Mouse (Mus musculus): Measurements from ENCODE around the gene Frat2.
"Not testable (repeated sequence)": the region's sequence is repeated elsewhere in the genome, so short reads cannot be mapped to it uniquely, and the experiment has no call there.

The Frat2 gene

DNA sequence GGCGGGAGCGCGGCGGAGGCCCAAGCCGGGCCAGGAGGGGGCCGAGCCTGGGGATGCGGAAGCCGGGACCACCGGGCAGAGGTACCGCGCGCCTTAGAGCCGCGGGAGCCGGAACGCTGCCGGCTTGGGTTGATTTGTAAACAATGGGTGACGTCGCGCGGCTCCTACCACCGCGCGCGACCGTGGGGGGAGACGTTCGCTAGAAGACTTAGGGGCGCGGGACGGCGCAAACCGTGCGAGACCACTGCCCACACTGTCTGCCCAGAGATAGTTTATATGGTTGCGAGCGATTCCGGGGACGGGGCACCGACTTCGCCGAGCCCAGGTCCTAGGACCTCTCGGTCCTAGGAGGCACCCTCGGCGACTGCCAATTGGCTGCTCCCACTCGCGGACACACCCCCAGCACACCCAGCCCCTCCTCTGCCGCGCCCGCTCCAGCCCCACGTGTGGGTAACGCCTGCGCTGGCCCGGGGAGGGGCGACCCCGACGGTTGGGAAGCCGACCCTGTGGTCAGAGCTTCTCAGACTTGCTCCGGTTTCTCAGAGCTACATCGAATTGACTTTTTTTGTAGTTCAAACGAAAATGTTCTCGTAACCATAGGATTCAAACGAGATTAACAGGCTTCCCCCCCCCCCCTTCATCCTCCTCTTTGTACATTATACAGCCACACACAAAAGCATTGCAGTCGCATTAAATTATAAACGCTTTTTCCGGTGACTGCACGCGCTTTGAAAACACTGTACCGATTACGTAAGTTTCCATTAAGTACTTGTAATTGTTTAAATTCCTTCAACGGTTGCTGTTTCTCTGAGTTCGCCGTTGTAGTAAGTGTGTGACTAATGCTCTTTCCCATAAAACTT is at the start of gene Frat2:
Frat2 (minus strand) TSS at position 141 of the 860 bp plus-strand sequence.
- DNase-seq (ENCODE audit: low spot score in 2 of 2): peak; percentile 77 to 81

DNA sequence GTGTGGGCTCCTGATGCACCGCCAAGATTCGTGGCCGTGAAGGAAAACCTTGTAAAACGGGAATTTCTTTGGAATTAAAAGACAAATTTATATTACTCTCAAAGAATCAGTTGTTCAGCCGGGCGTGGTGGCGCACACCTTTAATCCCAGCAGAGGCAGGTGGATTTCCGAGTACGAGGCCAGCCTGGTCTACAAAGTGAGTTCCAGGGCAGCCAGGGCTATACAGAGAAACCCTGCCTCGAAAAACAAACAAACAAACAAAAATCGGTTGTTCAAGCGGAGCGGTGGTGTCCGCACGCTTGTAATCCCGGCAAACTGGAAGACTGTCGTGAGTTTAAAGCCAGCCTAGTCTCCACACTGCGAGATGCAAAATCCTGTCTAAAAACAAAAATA is 48.4 kb upstream of the Frat2 start:
- no peak for DNase-seq (ENCODE audit: low spot score in 2 of 2)

- DNase-seq (ENCODE audit: low spot score in 2 of 2): peak; percentile 67 to 69
Observed at GRCm38 (mm10) chr19:41895460-41896318, 47.8 kb upstream of the Frat2 start, which contains the start of gene Rrp12. TSS of gene Rrp12 (minus strand) at chr19:41896173.

- no peak for DNase-seq (ENCODE audit: low spot score in 2 of 2)
Observed at GRCm38 (mm10) chr19:41894959-41895358, 47.0 kb upstream of the Frat2 start.

DNA sequence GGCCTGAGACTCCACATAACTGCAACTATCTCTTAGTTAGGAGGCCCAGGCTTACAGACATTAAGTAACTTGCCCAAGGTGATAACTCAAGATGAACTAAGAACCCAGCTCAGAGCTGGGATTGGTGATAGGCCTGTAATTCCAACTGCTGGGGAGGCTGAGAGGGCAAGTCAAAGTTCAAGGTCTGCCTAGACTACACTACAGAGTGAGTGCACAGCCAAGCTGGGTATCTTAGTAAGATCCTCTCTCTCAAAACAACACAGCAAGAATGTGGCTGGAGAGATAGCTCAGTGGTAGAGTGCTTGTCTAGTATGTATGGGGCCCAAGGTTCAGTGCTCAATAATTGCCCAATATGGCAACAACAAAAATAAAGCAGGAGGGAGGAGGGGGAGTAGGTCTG is 40.3 kb upstream of the Frat2 start:
- DNase-seq (ENCODE audit: low spot score in 2 of 2): no peak

- no peak for DNase-seq (ENCODE audit: low spot score in 2 of 2)
Observed at GRCm38 (mm10) chr19:41883882-41884281, 36.0 kb upstream of the Frat2 start.

DNA sequence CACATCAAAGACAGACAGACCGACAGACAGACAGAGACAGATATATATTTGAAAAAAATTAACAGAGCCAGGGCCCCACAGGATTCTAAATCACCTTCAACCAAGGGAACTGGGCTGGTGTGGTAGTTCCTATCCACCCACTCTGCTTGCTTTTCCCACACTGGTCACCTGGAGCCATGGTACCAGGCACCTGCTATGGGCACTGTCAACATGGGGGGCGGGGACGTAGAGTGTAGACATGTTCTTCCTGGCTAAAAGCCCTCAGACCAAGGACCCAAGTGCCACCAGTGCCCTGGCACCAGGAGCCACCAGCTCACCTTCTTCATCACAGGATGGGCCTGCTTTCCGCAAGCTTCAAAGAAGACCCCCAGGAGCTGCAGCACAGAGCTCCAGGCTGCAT is 33.9 kb upstream of the Frat2 start:
- DNase-seq (ENCODE audit: low spot score in 2 of 2): no peak

DNA sequence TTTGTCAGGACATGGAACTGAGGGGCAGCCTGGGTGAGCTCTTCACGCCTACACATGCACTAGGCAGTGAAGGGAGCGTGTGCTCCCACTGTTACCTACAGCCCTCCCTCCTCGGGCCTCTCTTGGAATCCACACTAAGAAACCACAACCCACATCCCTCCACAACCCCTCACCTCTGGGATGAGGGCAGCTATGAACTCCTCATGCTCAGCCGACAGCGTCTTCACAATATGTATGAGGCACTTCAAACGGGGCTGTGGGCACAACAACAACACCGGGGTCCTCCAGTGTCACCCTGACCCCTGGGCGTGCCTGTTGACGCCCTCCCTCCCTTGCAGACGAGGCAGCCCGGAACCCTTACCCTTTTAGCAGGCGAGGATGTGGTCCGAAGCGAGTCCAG is 26.4 kb upstream of the Frat2 start:
- DNase-seq (ENCODE audit: low spot score in 2 of 2): no peak

DNA sequence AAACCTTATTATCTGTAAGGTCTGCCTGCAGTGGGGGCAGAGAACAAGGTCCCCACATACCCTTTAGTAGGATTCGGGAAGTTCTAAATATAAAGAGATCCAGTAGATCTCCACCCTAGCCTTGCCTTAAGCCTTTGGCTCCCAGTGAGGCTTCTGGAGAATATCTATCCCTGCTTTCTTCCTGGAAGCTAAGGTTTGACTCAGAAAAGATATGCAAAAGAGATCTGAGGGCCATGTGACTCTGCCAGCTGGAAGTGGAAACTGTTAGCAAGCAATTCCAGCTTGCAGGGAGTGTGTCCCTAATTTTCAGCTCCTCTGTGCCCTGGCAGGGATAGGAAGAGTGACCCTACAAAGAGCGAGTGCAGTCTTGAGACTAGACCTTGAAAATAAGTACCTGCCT is 24.4 kb upstream of the Frat2 start:
- DNase-seq (ENCODE audit: low spot score in 2 of 2): no peak

DNA sequence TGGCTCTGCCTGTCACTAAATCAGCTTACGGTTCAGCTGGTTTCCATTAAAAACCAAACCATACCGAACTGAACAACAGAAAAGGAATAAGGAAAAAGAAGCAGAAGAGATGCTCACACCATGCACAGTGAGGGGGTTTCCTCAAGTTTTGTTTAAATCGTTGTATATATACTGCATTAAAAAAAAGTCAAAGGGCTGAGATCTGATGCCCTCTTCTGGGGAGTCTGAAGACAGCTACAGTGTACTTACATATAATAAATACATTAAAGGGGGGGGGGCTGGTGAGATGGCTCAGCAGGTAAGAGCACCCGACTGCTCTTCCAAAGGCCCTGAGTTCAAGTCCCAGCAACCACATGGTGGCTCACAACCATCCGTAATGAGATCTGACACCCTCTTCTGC is 22.0 kb upstream of the Frat2 start:
- not testable (repeated sequence) for DNase-seq (ENCODE audit: low spot score in 2 of 2)

DNA sequence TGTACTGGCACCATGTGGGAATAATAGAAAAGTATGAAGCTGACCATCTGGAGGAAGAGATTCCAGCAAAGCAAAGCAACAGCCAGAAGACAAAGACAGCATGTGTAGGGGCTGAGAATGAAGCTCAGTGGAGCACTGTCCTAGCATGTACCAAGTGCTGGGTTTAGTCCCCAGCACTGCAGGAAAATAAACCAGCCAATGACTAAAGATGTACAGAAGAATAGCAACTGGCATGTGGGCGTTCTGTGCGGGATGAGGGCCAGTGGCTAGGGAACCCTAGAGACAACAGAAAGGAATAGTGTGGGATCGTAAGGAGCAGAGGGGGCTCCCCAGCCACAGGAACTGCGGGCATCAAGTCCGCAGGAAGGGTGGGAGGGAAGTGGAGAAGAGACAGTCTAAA is 21.4 kb upstream of the Frat2 start:
- no peak for DNase-seq (ENCODE audit: low spot score in 2 of 2)

DNA sequence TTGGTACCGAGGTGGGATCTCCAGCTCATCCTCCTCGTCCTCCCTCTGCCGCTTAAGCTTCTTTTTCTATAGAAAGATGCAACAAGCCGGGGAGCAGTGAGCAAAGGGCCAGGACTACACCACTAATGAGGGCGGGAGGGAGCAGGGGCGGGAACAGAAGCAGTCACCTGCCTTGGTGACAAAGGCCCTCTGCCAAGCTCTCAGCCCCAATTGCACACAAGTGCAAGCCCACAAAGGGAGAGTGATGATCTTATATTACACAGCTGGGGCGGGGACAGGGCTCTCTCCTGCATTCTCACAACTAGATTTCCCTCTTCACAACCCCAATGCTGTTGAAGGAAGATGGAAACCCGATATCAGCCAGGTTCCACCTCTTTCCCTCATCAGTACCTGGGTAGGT is 18.8 kb upstream of the Frat2 start:
- DNase-seq (ENCODE audit: low spot score in 2 of 2): no peak

- no peak for DNase-seq (ENCODE audit: low spot score in 2 of 2)
Observed at GRCm38 (mm10) chr19:41857816-41858310, 9.9 kb upstream of the Frat2 start.

GRCm38 (mm10) chr19:41857086-41857762 is 9.3 kb upstream of the Frat2 start:
- DNase-seq (ENCODE audit: low spot score in 2 of 2): no peak

DNA sequence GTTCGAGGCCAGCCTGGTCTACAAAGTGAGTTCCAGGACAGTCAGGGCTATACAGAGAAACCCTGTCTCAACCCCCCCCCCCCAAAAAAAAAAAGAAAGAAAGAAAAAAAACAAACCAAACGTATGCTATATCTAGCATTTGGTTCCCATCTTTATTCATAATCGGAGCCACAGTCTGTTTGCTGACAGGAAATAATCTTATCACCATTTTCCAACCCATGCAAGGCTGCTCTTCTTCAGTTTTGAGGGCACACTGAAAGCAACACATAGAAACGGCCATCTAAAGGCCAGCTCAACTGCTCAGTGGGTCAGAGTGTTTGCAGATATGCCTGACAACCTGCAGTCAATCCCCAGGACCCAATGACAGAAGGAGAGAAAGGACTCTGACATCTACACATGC is 4.5 kb upstream of the Frat2 start:
- no peak for DNase-seq (ENCODE audit: low spot score in 2 of 2)

DNA sequence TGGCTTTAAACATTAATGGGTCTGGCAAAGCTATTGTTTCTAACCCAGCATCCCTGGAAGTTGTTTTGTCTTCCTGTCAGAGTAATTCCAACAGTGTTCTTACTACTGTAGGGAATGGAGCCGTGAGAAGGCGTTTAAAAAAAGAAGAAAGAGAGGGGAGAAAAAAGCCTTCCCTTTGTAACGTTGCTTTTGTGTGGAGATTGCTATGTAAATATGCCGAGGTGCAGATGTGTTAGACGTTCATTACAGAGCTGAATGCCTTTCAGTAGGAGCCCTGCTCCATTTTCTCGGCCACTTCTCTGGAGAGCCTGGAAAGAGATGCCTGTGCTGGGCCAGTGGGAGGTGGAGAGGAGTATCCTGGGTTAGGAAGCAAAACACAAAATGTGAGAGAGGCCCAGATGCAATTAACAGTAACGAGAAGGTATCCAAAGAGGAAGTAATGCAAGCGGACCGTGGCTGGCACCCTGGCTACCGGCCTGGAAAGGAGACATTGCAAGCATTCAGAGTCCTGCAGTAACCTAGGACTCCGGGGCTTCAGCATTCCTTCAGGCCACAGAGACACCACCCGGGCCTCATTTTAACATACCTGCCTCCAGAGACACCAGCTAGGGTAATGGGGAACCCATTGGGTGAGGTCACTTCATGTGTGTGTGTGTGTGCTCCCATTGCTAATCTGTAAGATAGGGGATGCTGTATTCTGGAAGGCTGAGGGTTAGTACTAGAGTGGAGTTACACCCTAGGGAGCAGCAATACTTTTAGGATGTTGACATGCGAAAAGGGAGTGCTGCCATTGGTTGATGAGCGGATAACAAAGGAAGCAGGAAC is 3.0 kb upstream of the Frat2 start:
- no peak for DNase-seq (ENCODE audit: low spot score in 2 of 2)

- DNase-seq (ENCODE audit: low spot score in 2 of 2): no peak
Observed at GRCm38 (mm10) chr19:41850021-41850718, 2.2 kb upstream of the Frat2 start.

DNA sequence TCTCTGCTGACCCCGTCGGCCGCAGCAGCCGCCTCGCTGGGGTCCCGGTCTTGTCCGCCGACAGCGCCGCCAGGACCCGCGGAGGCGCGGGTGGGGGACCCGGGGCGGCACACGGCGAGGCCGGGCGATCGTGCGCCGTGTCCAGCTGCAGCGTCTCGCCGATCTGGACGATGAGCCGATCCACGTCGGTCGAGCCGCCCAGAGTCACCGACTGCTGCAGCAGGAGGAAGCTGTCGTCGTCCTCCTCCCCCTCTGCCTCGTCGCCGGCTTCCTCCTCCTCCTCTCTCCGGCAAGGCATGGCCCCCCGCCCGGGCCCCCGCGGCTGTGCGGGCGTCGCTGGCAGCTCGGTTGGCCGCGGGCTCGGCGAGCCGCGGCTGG is 329 bp downstream of the Frat2 start:
- not testable (repeated sequence) for DNase-seq (ENCODE audit: low spot score in 2 of 2)

- DNase-seq (ENCODE audit: low spot score in 2 of 2): peak in 1 of 2 experiments; percentile 48
Observed at GRCm38 (mm10) chr19:41847091-41847581, 796 bp downstream of the Frat2 start.

GRCm38 (mm10) chr19:41846366-41847090 is 1.4 kb downstream of the Frat2 start:
- no peak for DNase-seq (ENCODE audit: low spot score in 2 of 2)
